Mouse (Mus musculus) kidney, embryonic 16.5 days (tissue): ENCODE data around the gene Tfap4. TPM values are rescaled to one million over a fixed set of nuclear protein-coding genes. Genes with fewer than 3 reads are reported as not detected.

ENCODE experiments used
- ATAC-seq: fragments of 200-750 bp; cut with Nextera tagmentation; 2 replicates; pipeline ENCODE4 v1.8.0; 2017; ENCODE audit warnings: moderate TSS enrichment; ENCODE audit not compliant: low FRiP score, low TSS enrichment
- H3K27ac ChIP-seq: fragments of 300-500 bp; sonication (generic); 2 replicates; pipeline ENCODE4 v1.5.1; 2014; ENCODE audit warnings: low read length
- H3K27me3 ChIP-seq: fragments of 300-500 bp; sonication (generic); 2 replicates; pipeline ENCODE4 v1.6.1; 2014; ENCODE audit warnings: low read length, control low read depth, mixed read lengths; ENCODE audit not compliant: insufficient read depth
- H3K36me3 ChIP-seq: fragments of 300-500 bp; sonication (generic); 2 replicates; pipeline ENCODE4 v1.6.1; 2014; ENCODE audit warnings: low read length, control low read depth, mixed read lengths; ENCODE audit not compliant: insufficient read depth
- H3K4me1 ChIP-seq: fragments of 300-500 bp; sonication (generic); 2 replicates; pipeline ENCODE4 v1.6.1; 2014; ENCODE audit warnings: low read length, control low read depth, mixed read lengths; ENCODE audit not compliant: insufficient read depth
- H3K4me2 ChIP-seq: fragments of 300-500 bp; sonication (generic); replicated peaks from 2 replicates; pipeline ENCODE4 v1.6.1; 2014; ENCODE audit warnings: low read depth, low read length
- H3K4me3 ChIP-seq: fragments of 300-500 bp; sonication (generic); 2 replicates; pipeline ENCODE4 v1.5.1; 2014; ENCODE audit warnings: mild to moderate bottlenecking, low read length
- H3K9ac ChIP-seq: fragments of 300-500 bp; sonication (generic); replicated peaks from 2 replicates; pipeline ENCODE4 v1.6.1; 2014; ENCODE audit warnings: low read length
- H3K9me3 ChIP-seq: fragments of 300-500 bp; sonication (generic); 2 replicates; pipeline ENCODE4 v1.6.1; 2016; ENCODE audit warnings: low read length, control low read depth
- WGBS: fragments of 180-500 bp; shearing (Covaris S2); extraction: QIAGEN DNeasy Blood & Tissue Kit; methylation state at CpG from one replicate; pipeline ENCODE4 v1.1.7; 2014; 5-methylcytosine and 5-hydroxymethylcytosine counted together
- polyA plus RNA-seq: library from polyadenylated mRNA; unstranded; fragments of >200 nt; fragmentation: Nextera tagmentation; extraction: Ambion mirVana; gene quantifications from 2 replicates; pipeline ENCODE4 v1.2.1, GENCODE M21; 2015

Gene Tfap4
- polyA plus RNA-seq, 1 experiment from 2014 or later = 21.8 TPM

DNA sequence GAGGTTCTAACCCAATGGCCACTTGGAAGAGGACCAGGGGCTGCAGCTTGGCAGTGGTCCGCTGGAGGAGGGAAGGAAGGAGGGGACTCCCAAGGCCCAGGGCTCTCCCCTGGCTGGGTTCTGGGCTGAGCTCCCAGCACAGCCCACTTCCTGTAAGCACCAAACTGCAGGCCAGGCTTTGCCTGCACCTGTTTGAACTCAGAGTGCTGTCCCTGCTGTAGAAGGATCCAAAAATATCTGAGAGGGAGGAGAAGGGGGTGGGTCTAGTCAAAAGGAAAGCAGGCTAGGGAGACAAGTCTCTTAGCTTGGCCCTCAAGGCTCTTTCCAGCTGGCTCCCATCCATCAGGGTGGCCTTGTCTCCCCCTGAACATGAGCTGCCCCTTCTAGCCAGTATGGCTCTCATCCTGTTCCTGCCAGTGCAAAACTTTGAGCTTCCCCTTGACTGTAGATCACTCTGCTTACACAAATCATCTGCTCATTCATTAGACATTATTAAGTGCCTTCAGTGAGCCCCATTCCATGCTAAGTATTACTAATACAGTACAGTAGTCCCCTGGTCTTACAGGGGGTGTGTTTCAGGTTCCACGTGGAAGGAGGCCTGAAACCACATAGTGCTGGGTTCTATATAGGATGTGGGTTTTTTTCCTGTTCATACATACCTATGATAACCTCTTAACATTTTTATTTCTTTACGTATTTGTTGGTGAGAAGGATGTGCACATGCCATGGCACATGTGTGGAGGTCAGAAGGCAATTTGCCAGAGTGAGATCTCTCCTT is 46.8 kb downstream of the Tfap4 start:
- 41% methylated on average over 3 of the region's 3 CpGs for WGBS
- ATAC-seq = peak; percentile 85
- H3K4me1 ChIP-seq = peaks cover 16% of the 10 kb centered on the region

DNA sequence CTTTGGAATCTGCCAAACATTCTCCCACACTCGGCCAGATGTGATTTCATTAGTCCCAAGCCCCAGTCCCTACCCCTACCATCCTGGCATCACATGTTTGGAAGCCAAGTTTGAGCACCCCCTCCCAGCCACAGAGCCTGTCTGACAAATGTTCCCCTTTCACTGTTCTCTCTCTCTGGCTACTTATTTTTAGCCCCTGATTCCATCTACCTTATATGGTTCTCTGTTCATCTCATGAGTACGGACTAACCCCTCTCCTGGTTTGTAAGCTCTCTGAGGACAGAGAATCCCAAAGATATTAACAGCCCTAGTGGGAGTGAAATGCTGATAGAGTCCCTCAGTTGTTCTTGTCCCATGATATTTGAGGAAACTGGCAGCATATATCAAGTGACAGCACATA is 48.3 kb downstream of the Tfap4 start:
- Histone ChIP-seq H3K4me2 (no peak overlapping the region), H3K9ac (no peak overlapping the region), H3K27ac (no peak overlapping the region), H3K4me1 (peaks cover 16% of the 10 kb centered on the region), H3K4me3 (no peak overlapping the region), H3K9me3 (no peaks in the 10 kb centered on the region), H3K36me3 (no peaks in the 10 kb centered on the region), H3K27me3 (no peaks in the 10 kb centered on the region)
- 81% methylated on average over 2 of the region's 2 CpGs for WGBS
- no peak for ATAC-seq

More for the DNA sequence above, 46.8 kb downstream of the Tfap4 start:
- no peaks in the 10 kb centered on the region for H3K9me3 ChIP-seq
- H3K4me3 ChIP-seq = no peak overlapping the region
- H3K27me3 ChIP-seq = no peaks in the 10 kb centered on the region
- H3K4me2 ChIP-seq = no peak overlapping the region
- H3K36me3 ChIP-seq = no peaks in the 10 kb centered on the region
- H3K9ac ChIP-seq = no peak overlapping the region
- H3K27ac ChIP-seq = no peak overlapping the region

DNA sequence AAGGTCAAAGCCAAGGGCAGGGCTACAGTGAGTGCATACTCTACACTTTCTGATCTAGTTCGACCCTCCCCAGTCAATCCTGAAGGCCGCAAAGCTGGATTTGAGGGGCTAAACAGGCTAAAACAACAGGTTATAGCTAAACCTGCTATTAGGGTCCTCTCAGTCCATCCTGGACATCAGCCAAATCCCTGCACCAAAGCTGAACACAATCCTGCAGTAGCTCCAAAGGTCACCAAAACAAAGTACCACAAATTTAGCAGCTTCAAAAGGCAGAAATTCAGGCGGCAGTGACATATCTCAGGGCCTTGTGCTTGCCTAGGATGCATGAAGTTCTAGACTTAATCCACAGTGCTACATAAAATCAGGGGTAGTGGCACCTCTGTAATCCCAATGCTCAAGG is 53.5 kb downstream of the Tfap4 start:
- Histone ChIP-seq H3K27me3 (no peaks in the 10 kb centered on the region), H3K9me3 (no peaks in the 10 kb centered on the region), H3K4me1 (no peaks in the 10 kb centered on the region), H3K4me3 (no peak overlapping the region), H3K36me3 (no peaks in the 10 kb centered on the region), H3K27ac (no peak overlapping the region), H3K4me2 (no peak overlapping the region), H3K9ac (no peak overlapping the region)
- no peak for ATAC-seq
- WGBS = 61% methylated on average over 3 of the region's 3 CpGs

DNA sequence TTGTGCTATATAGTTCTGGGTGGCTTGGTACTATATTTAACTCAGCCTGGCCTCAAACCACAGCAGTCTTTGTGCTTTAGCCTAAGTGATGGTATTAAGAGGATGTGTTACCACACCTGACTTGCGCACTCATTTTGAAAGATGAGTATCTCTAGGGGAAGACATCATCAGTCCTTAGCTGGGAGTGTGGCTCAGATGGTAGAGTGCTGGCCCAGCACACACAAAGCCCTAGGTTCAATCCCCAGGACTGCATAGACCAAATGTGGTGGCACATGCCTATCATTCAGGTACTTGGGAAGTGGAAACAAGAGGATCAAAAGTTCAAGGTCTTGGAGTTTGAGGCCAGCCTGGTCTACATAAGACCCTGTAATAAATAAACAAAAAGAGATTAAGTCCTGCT is 56.2 kb downstream of the Tfap4 start:
- no peaks in the 10 kb centered on the region for H3K36me3 ChIP-seq
- no peak overlapping the region for H3K27ac ChIP-seq
- WGBS = 97% methylated on average over 1 of the region's 1 CpGs
- H3K4me1 ChIP-seq = no peaks in the 10 kb centered on the region
- ATAC-seq = no peak
- H3K27me3 ChIP-seq = no peaks in the 10 kb centered on the region
- H3K4me3 ChIP-seq = no peak overlapping the region
- H3K9me3 ChIP-seq = no peaks in the 10 kb centered on the region
- no peak overlapping the region for H3K9ac ChIP-seq
- H3K4me2 ChIP-seq = no peak overlapping the region

DNA sequence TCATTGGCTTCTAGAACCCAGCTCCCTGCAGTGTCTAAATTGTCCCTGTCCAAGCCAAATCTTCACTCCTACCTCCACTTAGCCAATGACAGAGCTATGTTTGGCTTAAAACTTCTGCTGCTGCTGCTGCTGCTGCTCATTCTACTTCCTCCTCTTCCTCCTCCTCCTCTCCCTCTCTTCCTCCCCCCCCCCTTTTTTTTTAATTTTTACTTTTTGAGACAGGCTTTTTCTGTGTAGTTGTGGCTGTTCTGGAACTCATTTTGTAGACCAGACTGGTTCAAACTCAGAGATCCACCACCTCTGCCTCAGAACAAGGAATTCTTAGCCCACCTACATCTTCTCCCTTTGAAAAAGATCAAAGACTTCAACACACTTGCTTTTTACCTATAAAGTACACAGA is 57.1 kb downstream of the Tfap4 start:
- H3K9me3 ChIP-seq = no peaks in the 10 kb centered on the region
- no peak overlapping the region for H3K4me2 ChIP-seq
- no peaks in the 10 kb centered on the region for H3K36me3 ChIP-seq
- H3K27me3 ChIP-seq = no peaks in the 10 kb centered on the region
- no peak overlapping the region for H3K9ac ChIP-seq
- H3K4me3 ChIP-seq = no peak overlapping the region
- H3K27ac ChIP-seq = no peak overlapping the region
- no peak for ATAC-seq
- H3K4me1 ChIP-seq = peaks cover 8% of the 10 kb centered on the region; the same call in 1 of the 2 replicates

DNA sequence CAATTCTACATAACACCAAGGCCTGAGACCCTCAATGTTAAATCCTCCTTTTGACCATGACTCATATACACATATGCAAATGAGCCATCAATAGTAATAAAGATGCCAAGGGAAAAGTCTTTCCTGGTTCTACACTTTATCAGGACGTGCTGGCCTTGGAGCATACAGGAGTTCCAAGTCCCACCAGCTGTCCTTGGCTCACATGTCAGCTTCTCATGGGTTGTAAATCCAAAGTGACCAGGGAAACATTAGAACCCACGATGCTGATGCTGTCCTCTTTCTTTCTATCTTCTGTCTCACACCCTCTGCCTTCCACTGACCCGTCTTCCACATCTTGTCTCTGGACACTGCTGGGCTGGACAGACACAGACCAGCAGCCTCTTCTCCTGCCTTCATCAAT is 58.0 kb downstream of the Tfap4 start:
- Histone ChIP-seq H3K4me1 (peaks cover 12% of the 10 kb centered on the region; the same call in 1 of the 2 replicates), H3K27me3 (no peaks in the 10 kb centered on the region), H3K9me3 (no peaks in the 10 kb centered on the region), H3K4me2 (no peak overlapping the region), H3K4me3 (no peak overlapping the region), H3K27ac (no peak overlapping the region), H3K9ac (no peak overlapping the region), H3K36me3 (no peaks in the 10 kb centered on the region)
- ATAC-seq = no peak
- 54% methylated on average over 3 of the region's 3 CpGs for WGBS

DNA sequence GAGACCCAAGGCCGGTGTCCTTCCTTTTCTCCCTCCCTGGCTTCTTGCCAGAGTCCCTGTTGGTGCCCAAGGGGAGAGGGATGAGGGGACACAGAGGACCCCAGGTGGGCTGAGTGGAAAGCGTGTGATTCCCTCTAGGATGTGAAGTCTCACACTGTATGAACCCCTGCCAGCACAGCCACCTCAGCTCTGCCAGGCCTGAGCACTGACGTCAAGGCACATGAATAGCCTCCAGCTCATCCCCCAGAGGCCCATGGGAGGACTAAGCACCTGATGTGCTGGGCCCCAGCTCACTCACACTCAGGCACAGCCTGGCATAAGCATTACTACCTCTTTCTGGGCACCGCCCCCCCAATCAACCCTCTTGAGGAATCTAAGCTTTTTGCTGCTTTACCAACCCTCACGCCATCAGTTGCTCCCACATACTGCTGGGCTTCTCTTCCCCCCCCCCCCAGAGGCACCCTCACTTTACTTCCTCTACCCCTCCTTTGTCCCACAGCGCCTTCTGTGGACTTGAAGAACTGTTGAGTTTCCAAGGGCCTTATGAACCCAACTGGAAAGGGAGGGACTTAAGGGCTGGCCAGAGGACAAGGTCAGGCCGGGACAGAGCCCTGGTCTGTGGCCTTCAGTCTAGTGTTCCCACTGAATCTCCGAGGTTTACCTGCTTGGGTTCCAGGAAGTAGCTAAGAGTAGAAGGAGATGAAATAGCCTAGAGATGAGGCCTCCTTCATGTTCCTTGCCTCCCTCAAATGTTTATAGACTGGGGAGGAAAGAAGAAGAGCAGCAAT is 58.9 kb downstream of the Tfap4 start:
- Histone ChIP-seq H3K27ac (no peak overlapping the region), H3K9me3 (no peaks in the 10 kb centered on the region), H3K4me3 (no peak overlapping the region), H3K36me3 (no peaks in the 10 kb centered on the region), H3K9ac (no peak overlapping the region), H3K4me2 (no peak overlapping the region), H3K27me3 (no peaks in the 10 kb centered on the region), H3K4me1 (peaks cover 12% of the 10 kb centered on the region; the same call in 1 of the 2 replicates)
- ATAC-seq = no peak
- 83% methylated on average over 8 of the region's 8 CpGs for WGBS

DNA sequence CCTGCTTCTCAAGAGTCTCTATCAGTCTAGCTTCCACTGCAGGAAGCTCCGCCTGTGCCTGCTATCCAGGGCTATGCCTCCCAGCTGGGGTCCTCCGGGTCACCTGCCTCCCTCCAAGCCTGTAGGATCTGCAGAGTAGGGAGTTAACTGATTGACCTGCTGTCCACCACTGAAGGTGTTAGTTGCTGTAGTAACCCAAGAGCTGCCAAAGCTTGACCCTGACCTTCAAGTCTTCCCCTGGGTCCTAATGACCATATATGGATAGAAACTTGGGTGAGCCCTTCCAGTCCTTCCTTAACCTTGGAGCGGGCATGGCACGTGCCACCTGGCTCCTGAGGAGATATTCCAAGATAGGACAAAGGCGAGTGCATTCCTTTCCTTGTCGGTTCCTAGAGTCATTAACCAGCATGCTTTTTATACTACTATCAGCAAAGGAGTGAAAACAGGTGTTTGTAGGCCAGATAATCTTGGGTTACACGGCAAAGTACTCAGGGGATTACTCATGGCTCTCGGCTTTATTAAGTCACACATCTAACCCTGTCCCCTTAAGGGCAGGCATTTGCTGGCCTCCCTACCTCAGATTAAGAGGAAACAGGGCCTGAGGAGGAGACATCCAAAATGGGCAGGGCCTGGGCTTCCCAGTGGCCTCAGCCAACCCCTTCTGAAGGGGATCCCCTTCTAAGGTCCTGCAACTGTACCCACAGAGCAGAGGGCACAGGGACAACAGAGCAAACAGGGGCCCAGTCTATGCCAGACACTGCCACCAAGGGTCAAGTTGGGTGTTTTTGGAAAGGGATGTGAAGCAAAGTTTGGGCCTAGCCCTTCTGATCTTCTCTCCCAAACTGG is 61.7 kb downstream of the Tfap4 start:
- Histone ChIP-seq H3K4me2 (no peak overlapping the region), H3K27ac (peak overlapping the region; percentile 51), H3K9me3 (no peaks in the 10 kb centered on the region), H3K27me3 (no peaks in the 10 kb centered on the region), H3K9ac (0 out of 2 replicates have a peak overlapping the region, but pooled peaks have one; percentile 44), H3K36me3 (no peaks in the 10 kb centered on the region), H3K4me3 (no peak overlapping the region), H3K4me1 (peaks cover 22% of the 10 kb centered on the region)
- 35% methylated on average over 8 of the region's 8 CpGs for WGBS
- peak; percentile 80 for ATAC-seq

DNA sequence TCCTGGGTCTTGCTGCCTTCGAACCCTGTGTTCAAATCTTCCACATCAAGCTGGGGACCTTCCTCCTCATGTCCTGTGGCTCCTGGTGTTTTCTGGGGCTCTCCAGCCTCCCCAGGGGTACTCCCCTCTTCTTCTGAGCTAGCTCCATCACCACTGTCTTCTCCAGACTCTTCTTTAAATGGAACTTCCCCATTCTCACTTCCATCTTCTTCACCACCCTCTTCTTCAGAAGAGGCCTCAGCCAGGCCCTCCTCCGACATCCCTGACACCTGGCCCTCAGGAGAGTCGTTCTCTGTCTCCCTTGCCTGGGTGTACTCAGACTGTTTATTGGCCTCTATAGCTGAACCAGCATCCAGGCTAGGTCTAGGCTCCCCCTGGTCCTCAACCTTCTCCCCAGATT is 63.2 kb downstream of the Tfap4 start:
- Histone ChIP-seq H3K4me2 (no peak overlapping the region), H3K4me1 (peaks cover 24% of the 10 kb centered on the region), H3K36me3 (no peaks in the 10 kb centered on the region), H3K9ac (no peak overlapping the region), H3K9me3 (no peaks in the 10 kb centered on the region), H3K4me3 (no peak overlapping the region), H3K27me3 (no peaks in the 10 kb centered on the region), H3K27ac (no peak overlapping the region)
- 81% methylated on average over 3 of the region's 3 CpGs for WGBS
- ATAC-seq = no peak
